Mouse (Mus musculus) testis, postnatal 10 days (tissue): ENCODE results near the gene Btg2.

Experiments
- DNase-seq: peaks from one replicate; pipeline ENCODE4 v3.0.0; 2021; ENCODE audit warnings: low spot score

Btg2 gene

GRCm38 (mm10) chr1:134059739-134060695, 18.9 kb downstream of the Btg2 start:
- no peak for DNase-seq

- DNase-seq, result no peak
Observed at GRCm38 (mm10) chr1:134058870-134059269, 20.1 kb downstream of the Btg2 start.

- peak; percentile 65 for DNase-seq
Observed at GRCm38 (mm10) chr1:134057736-134058135, 21.2 kb downstream of the Btg2 start.

- DNase-seq, result no peak
Observed at GRCm38 (mm10) chr1:134056285-134056684, 22.6 kb downstream of the Btg2 start.

- no peak for DNase-seq
Observed at GRCm38 (mm10) chr1:134055666-134056245, 23.2 kb downstream of the Btg2 start.

- no peak for DNase-seq
Observed at GRCm38 (mm10) chr1:134055058-134055457, 23.9 kb downstream of the Btg2 start.

GRCm38 (mm10) chr1:134053207-134053606, 25.7 kb downstream of the Btg2 start:
- DNase-seq, result peak; percentile 92

- DNase-seq, result peak; percentile 64
Observed at GRCm38 (mm10) chr1:134049542-134049941, 29.4 kb downstream of the Btg2 start.

GRCm38 (mm10) chr1:134048759-134049158, 30.2 kb downstream of the Btg2 start:
- DNase-seq, result peak; percentile 82

GRCm38 (mm10) chr1:134047431-134047830, 31.5 kb downstream of the Btg2 start:
- DNase-seq, result no peak

GRCm38 (mm10) chr1:134046387-134046786, 32.5 kb downstream of the Btg2 start:
- DNase-seq, result no peak

- peak; percentile 89 for DNase-seq
Observed at GRCm38 (mm10) chr1:134045971-134046370, 32.9 kb downstream of the Btg2 start.

GRCm38 (mm10) chr1:134044805-134045204, 34.1 kb downstream of the Btg2 start:
- no peak for DNase-seq

- no peak for DNase-seq
Observed at GRCm38 (mm10) chr1:134042341-134042740, 36.6 kb downstream of the Btg2 start.

GRCm38 (mm10) chr1:134041900-134042299, 37.0 kb downstream of the Btg2 start:
- DNase-seq, result peak; percentile 58

GRCm38 (mm10) chr1:134039361-134039760, 39.6 kb downstream of the Btg2 start:
- no peak for DNase-seq

GRCm38 (mm10) chr1:134038336-134038735, 40.6 kb downstream of the Btg2 start:
- no peak for DNase-seq

- no peak for DNase-seq
Observed at GRCm38 (mm10) chr1:134037172-134037571, 41.7 kb downstream of the Btg2 start, which contains the start of gene Fmod. Gene Fmod, plus strand, starts transcription at chr1:134037254.

GRCm38 (mm10) chr1:134036492-134036891, 42.4 kb downstream of the Btg2 start:
- no peak for DNase-seq

- DNase-seq, result peak; percentile 65
Observed at GRCm38 (mm10) chr1:134028161-134028846, 50.6 kb downstream of the Btg2 start.

GRCm38 (mm10) chr1:134026741-134027140, 52.2 kb downstream of the Btg2 start:
- DNase-seq, result no peak

- no peak for DNase-seq
Observed at GRCm38 (mm10) chr1:134025975-134026374, 52.9 kb downstream of the Btg2 start.
